Mouse (Mus musculus): ENCODE data around the gene Cops7a.

DNA sequence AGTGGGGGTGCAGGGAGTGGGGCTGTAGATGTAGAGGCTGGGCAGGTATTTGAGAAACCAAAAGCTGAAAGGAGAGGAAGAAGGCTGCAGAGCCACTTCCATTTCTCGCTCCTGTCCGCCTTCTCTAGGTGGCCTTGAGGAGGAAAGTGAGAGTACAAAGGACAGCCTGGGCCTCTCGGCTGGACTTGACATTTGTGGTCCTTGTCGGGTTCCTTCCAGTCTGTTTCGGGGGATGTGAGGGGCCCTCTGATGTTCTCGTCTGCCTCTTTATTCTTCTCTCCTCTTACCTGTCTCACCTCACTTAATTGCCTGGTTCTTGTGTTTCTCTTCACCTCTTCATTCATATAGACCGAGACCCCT is 47.0 kb downstream of the Cops7a start:
- TF ChIP-seq CTCF (IDR thresholded peaks at IDR 0.05; ENCODE audit: borderline replicate concordance, control insufficient read depth, extremely low read depth, insufficient read depth, low read length, poor library complexity) (no peak), POLR2A (IDR thresholded peaks at IDR 0.05; ENCODE audit: control insufficient read depth, extremely low read depth, insufficient read depth, low read length, poor library complexity) (no peak)
